Mouse (Mus musculus): ENCODE data around the gene Cntn5.
"Not testable (repeated sequence)": the region's sequence is repeated elsewhere in the genome, so short reads cannot be mapped to it uniquely, and the experiment has no call there.

Gene Cntn5

DNA sequence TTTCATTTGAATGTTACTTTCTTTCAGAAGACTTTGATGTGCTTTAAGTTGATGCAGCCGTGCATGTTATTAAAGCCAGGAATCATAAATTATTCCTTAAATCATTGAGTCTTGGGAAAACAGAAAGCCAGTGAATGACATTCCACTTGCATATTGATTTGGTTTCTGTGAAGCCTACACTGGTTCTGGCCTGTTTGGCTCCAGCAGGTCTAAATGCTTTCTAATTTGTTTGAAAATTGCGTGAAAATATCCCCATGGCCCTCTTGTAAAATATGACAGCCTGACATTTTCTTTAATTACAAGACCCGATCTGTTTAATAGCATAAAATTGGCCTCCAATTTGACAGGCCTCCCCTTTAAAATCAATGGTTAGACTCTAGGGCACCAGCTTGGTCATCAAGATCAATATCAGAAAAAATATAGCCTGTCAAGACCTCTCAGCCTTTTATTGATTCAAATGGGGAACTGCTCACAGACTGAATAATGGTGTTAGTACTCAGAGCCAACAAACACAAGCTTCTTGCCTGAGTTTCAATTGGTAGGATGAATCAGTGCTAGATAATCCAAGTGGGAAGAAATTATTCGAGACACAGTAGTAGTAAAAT, 247.3 kb downstream of the Cntn5 start:
- DNase-seq (ENCODE audit: low spot score in 2 of 2), result no peak

DNA sequence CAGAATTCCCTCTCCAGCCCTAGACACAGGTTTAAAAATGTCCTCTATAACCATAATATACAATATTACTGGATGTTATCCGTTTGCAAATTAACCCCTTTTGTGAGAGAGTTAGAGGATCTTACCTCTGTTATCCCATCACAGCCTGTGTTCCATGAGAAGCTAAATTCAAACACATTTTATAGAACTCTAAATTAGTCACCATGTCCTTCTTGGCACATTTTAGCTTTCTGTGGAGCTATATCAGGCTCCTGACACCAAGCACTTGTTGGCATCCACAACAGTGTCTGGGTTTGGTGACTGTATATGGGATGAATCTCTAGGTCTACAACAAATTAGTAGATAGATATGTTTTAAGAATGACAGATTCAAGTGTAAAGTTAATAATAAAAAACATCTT, 253.9 kb downstream of the Cntn5 start:
- no peak for DNase-seq (ENCODE audit: low spot score in 2 of 2)

DNA sequence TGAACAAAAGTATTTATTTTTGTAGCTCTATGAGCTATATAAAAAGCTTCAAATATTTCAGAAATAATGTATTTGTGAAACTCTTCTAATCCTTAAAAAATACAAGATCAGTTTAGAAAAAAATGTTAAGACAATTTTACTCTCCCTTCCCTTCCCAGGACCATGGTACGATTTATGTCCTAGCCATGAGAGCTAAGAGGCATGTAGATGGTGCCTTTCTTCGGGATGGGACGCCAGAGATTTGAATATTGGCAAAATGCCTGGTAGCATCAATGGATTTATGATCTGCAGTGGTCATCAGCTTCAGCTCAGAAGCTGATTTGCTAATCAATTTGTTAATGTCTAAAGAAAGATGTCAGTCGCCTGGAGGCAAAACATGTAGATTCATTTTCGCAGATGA, 258.6 kb downstream of the Cntn5 start:
- DNase-seq (ENCODE audit: low spot score in 2 of 2), result no peak

DNA sequence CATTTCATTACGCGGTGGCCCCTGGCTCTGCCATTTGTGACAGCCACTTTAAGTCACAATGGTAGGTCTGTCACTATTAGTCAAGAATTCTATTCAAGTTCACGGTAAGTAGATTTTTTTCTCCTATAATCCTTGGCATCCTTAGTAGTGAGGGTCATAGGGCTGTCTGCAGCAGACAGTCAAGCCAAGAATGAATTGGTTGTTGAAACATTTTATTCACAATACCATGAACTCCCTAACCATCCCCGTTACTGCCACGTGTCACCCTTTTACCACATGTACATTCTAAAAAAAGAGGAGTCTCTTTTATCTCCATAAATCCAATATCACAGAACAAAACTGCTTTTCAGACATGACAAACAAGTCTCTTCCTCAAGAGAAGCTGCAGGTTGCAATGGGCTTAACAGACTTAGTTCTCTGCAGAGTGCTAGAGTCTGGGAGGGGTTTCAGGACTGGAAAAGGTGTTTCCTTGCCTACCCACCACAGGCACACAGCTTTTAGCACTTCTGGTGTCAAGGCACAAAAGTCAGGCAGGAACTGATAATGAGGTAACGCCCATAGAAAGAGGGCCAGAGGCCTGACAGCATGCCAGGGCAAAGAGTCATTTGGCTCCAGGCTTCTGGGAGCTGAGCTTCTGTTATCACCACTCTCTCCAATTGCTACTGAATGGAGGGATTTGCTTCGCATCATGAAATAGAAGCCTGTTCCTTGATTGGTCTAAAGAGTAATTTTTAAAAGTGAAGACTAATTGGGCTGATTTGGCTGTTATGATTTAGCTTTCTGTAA, 259.3 kb downstream of the Cntn5 start:
- no peak for DNase-seq (ENCODE audit: low spot score in 2 of 2)

DNA sequence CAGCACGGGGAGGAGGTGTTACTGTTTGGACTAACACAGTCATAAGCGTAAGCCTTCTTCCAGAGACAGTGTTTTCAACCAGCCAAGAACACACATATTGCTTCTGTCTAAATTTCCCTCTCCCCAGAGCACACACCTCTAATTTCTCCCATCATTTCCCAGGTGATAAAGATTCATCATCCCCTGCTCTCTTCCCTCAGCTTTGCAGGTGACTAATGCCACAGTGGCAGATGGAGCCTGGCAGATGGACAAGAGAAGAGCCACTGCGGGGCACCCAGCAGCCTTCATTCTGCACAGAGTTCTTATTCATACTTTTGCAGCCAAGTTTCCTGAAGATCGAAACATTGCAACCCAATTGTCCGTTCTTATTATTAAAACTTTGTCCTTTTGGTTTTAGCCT, 286.5 kb downstream of the Cntn5 start:
- DNase-seq (ENCODE audit: low spot score in 2 of 2), result no peak

DNA sequence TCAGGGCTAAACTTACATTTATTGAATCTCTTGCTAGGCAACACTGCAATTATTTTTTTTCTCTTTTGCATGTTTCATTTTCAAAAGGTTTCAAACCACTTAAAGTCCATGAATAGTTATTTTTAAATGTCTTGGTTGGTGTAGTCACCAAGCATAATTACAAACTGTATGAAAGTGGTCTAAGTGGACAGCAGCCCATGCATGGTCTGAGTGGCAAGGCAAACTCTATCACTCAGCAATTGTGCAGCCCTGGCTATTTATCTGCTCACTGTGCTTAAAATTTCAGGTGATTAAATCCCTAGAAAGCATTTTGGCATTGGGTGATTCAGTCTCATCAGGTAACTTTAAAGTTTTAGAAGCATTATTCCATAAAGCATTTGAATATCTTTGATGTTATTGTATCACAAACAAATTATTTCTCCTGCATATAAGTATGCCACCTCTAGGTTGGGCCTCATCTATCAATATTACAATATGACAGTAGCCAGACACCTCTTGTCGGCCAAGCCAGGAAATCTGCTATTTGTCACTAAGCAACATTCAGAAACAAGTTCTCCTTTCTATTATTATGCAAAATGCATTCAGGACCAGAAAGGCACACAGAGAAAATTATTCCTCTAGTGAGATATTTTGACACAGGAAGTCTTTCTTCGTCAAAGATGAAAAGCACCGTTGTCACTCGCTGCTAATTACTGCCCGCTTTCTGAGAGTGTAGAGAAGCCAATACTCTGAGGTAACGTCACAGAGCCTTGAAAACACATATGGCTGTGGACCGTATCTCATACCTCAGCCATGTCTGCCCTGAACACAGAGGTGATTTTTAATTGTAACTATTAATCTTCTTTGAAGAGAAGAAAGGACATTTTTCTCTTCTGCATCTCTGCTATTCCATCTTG, 329.0 kb downstream of the Cntn5 start:
- DNase-seq (ENCODE audit: low spot score in 2 of 2), result no peak

DNA sequence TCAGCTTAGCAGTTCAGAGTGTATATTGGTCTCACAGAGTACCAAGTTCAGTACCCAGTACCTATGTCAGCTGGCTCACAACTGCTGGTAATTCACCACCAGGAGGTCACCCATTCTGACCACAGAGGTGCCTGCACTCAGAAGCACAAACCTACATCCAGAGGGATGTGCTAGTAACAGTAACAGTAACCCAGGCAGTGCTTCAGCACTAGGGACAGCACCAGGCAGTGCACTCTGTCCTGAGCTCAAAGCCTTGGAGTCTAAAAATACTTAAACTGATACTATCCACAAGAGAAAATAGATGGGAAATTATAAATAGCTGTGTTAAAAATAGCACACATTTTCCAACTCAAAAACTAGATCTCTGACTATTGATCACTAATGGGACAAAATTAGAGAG, 334.7 kb downstream of the Cntn5 start:
- no peak for DNase-seq (ENCODE audit: low spot score in 2 of 2)

DNA sequence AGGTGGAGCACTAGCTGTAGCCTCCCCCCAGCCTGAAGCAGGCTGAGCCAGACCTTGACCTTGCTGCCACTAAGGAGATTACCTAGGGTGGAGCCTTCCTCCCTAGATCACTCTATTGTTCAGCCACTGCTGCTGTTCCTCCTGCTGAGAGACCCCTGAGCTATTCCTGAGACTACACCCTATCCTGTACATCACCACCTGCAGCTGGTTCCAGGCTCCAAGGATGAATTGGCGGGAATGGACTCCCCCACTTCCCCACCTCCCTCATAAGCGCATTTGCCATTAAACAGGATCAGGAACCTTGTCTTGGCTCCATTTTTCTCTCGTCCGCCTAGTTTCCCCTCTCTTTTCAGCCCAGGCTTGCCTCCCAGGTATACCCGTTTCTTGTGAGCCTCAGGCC, 363.7 kb downstream of the Cntn5 start:
- not testable (repeated sequence) for DNase-seq (ENCODE audit: low spot score in 2 of 2)

DNA sequence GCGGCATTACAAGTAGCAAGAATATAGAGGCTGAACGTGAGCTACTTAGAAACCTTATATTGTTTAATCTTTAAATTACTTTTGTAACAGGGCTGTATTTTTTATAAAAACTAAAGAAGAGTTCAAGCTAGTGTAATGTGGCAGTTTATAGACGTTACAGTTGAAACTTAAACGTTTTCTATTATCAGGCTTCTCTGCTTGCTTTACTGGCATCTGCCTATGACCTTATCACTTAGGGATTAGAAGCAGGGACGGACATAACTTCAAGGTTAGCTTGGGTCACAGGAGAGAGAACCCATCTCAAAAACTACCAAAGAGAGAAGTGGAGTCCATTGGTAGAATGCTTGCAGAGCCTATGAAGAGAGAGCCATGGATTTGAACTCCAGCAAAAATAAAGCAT, 372.3 kb downstream of the Cntn5 start:
- DNase-seq (ENCODE audit: low spot score in 2 of 2), result no peak

DNA sequence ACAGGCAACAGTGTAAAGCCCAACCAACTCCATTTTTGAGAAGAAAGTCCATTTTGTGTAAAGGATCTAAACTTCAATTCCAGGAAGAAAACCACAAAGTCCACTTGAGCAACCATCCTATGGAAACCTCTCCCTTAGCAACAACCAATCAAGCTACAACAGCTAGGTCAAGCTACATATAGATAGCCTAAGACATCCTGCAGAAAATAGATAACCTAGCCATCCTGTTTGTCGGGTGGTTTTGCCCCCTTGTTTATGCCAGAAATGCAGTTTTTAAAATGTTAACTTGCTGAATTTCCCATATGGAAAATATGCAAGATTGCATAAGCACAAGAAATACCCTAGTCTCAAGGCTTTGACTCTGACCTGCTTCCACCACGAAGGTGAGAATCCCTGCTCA, 373.5 kb downstream of the Cntn5 start:
- no peak for DNase-seq (ENCODE audit: low spot score in 2 of 2)

DNA sequence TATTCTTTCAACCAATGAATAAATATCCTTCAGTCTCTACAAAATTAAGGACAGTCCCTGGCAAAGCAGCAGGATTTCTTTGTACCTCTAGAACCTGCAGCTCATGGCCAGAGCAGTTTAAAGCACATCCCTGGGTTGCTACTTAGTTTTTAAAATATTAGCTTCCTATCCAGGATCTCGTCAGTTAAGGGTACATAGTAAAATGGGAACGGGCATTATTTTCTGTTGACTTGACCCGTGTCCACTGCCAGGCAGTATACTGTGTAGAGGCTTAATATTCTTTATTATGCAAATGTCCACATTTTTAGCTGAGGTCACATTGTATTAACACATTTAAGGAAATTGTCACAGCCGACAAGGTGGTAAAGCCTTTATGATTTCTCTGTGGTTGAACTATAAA, 375.0 kb downstream of the Cntn5 start:
- no peak for DNase-seq (ENCODE audit: low spot score in 2 of 2)

DNA sequence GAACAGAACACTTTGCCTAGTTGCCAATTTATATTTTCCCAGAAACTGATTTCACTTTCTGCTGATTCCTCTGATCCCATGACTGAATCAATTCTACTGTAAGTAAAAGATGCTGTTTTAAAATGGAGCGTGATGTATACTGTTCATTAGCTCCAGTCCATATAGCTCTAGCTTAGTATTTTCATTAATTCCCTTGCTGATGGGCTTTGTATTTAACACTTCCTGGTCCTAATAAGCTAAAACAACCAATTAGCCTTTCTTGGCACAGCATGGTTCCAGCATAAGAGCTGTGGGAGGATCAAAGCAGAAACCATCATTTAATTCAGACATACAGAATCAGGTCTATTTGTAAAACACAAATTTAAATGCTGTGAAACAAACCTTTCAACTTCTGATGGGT, 375.5 kb downstream of the Cntn5 start:
- no peak for DNase-seq (ENCODE audit: low spot score in 2 of 2)

DNA sequence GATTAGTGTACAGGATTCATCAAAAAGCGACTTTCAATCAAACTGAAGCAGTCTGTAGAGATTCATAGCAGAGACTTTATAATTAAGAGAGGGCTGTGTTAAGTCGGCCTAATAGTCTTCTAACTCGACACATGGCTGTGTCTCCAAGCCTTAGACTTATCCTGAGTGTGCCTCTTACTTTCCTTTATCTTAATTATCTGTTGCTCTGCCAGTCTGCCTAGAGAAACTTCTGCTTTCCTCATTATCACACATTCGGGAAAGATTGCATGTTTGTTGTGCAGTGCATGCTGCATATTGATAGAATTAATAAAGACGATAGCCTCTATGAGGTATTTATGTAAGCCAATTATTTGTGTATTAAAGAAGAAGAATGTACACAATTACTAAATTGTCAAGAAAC, 375.9 kb downstream of the Cntn5 start:
- no peak for DNase-seq (ENCODE audit: low spot score in 2 of 2)

DNA sequence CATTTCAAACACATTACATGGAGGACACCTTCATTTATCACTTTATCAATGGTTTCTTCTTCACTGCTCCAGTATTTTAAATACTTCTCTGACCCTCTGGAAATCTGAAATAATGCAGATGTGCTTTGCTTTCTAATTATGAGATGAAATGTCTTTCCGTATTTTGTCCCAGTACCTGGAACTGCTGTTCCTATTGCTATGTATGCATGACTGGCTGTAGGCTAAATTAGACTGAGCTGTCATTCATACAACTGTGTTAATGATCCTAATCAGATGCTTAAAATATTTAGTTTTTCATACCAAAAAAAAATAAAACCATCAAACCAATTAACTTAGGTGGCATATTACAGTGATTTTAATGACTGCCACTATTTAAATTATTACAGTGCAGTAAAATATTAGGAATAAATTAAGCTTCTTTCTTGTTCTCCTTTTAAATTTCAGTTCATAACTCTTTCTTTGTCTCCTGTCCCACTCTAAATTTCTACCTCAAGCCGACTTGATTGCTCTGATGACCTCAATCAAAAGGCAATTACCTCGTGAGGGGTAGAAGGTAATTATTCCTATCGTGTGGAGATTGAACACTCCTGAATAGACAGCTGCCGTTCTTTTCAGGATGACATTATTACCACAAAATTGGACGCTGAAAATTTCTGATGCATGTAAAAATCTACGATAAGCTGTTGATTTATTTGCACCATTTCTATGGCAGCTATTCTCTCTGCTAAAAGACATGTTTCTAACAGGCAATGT, 378.5 kb downstream of the Cntn5 start:
- no peak for DNase-seq (ENCODE audit: low spot score in 2 of 2)

DNA sequence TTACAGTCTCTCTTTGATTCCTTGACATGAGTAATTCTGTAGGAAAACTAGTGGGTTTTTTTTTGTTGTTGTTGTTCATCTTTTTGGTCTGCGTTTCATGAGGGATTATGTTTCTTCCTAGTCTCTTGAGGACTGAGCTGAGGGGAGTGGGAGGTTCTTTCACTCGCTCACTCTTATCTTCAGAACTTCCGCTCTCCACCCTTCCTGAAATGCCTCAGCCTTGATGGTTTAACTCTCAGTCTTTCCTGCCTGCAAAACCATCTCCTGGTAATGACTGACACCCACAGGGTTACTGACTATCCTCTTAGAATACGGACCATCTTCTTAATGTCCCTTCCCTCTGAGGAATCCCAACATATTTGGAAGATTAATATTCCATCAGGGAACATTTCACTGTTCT, 382.0 kb downstream of the Cntn5 start:
- no peak for DNase-seq (ENCODE audit: low spot score in 2 of 2)

DNA sequence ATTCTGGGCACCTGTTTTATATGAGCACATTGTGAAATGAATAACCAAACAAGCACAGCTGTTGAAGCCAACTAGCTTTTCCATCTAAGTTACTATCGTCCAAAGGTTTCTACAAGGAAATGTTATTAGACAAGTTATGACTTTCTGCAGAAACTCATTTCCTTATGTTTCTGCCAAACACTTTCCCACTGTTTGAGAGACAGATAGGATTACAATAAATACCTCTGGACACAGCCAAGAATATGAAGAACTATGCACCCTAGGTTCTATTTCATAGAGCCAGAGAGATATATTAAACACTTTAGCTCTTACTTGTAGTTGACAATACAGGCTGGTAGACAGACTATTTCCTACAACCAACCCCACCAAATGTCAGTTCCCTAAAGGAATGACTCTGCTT, 383.5 kb downstream of the Cntn5 start:
- DNase-seq (ENCODE audit: low spot score in 2 of 2), result no peak

DNA sequence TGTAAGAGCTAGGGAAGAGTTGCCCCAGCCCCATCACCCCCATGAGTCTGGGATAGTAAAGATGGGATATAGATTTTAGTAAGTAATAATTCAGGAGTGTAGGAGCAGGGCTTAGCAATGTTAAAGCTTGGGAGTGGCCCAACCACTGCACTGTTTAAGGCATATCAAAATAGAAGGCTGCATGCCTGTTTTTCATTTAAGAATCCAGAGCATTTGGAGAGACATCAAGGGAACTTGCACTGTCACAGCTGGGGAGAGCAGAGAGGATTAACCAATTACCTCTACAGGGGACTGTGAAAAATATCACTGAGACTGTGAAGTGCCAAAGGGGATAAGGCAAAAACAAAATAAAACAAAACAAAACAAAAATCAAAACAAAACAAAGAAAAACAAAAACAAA, 412.3 kb downstream of the Cntn5 start:
- no peak for DNase-seq (ENCODE audit: low spot score in 2 of 2)

DNA sequence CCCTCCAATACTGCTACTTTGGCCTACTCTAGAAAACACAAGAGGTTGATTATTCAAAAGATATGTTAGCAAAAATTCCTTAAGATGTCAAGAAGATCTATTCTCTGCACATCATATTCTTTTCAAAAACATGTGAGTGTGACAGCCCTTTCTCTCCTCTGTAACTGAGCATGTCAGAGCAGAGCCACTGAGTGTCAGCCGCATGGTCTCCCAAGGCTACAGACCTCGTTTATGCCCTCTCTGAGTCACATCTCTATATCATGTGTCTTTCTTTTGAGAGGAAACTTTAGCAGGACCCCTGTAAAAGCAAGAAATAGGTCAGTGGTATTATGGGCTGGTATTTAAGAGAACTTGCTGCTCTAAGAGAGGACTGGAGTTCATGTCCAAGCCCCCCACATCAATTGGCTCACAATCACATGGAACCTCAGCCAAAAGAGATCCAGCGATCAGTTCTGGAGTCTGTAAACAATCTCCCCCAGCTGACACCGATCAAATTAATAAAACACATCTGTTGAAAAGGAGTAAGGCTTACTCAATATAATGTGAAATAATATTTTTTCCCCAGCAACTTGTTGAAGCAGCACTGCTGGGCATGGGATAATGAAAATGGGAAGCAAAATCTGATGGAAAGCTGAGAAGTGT, 433.0 kb downstream of the Cntn5 start:
- DNase-seq (ENCODE audit: low spot score in 2 of 2), result no peak

DNA sequence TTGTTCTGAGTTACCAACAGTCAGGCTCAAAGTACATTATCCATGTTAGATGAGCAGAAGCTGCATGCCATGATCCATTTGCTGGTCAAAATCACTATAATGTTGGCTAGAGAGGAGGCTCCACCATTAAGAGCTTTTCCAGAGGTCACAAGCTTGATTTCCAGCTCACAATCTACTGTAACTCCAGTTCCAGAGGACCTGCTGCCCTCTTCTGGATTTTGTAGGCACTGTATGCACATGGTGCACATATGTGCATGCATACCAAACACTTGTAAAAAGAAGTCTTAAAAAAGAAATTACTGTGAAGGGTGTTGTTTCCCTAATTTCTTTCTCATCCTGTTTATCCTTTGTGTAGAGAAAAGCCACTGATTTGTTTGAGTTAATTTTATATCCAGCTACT, 439.8 kb downstream of the Cntn5 start:
- no peak for DNase-seq (ENCODE audit: low spot score in 2 of 2)

DNA sequence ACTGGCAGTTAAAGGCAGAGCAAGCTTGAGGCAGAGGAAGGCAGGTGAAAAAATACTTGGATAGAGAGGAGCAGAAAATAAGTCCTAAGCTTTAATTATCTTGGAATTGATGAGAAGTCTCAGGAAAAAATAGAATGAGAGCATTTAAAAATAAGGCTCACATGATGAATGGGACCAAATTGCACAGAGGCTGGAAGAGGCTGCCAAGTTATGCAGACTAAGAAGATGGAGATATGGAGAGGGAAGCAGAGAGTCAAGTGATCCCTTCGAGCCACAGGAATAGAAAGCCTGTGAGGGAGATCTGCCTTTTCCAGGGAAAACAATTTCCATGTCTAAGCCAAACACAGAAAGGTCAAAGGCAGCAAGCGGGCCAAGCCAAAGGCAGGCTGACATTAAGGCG, 446.7 kb downstream of the Cntn5 start:
- no peak for DNase-seq (ENCODE audit: low spot score in 2 of 2)

DNA sequence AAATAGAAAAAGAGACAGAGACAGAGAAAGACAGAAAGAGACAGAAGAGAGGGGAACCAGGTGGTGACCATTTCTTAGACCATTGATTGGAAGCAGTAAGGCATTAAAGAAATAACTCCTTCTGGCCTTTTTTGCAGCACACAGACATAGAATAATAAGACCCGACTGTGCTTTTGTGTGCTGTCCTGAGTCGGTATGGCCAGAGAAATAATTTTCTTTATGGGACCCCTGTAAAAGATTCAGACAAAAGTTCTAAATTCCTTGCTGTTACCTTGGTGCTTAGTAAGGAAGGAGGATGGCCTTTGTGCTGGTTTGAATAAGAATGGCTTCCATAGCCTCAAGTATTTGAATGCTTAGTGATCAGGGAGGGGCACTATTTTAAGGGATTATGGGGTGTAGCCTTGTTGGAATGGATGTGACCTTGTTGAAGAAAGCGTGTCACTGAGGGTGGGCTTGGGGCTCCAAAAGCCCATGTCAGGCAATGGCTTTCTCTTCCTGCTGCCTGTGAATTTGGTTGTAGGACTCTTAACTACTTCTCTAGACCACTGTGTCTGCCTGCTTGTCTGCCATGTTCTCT, 455.5 kb downstream of the Cntn5 start:
- DNase-seq (ENCODE audit: low spot score in 2 of 2), result no peak
